ENCODE assay signal across 27 mouse cellular contexts in the genomic region with DNA sequence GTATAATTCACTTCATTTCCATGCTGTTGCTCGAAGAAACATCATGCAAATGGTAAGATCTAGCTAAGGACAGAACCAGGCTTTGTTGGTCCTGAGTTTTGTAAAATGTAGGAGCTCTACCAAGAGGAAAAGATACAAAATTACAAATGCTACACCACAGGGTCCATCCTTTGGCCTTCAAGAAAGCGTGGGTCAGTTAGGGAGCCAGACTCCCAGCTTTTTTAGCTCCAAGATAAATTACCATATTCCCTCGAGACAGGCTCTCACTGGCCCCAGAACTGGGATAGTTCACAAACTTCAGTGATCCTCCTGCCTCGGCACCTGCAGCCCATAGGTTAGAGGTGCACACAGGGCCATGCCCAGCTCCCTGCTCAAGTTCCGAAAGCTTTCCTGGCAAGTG. TPM values are rescaled to one million over a fixed set of nuclear protein-coding genes. Genes with fewer than 3 reads are reported as not detected.
DNase-seq lines count a peak whose midpoint lies in the region; ATAC-seq and TF ChIP-seq lines count a peak whose summit lies in the region.
"Had no signal": no experiment of that assay in that cellular context is flagged by ENCODE, and none has a peak within 500 bp of the region (broad histone marks: within the 10 kb centered on the region; RNA-seq: fewer than 3 reads in every experiment).

No protein-coding gene starts in this region.

- H3K4me2 ChIP-seq in kidney, embryonic 14.5 days (replicated peaks; ENCODE audit: low read depth, low read length): no peak overlapping the region

- WGBS in kidney, embryonic 14.5 days: 55% methylated on average over 5 of the region's 5 CpGs
- WGBS in midbrain, embryonic 10.5 days: 76% methylated on average over 5 of the region's 5 CpGs

- no peaks in the 10 kb centered on the region for H3K4me1 ChIP-seq in kidney, embryonic 14.5 days (ENCODE audit: control insufficient read depth, insufficient read depth, low read length)
- no peaks in the 10 kb centered on the region; the same call in 1 of the 2 replicates for H3K4me1 ChIP-seq in testis, adult 2 months (ENCODE audit: control insufficient read depth, insufficient read depth, low read length)
- 0 out of 2 replicates have a peak, but pooled peaks cover 3% of the 10 kb centered on the region for H3K4me1 ChIP-seq in midbrain, embryonic 10.5 days

- H3K27ac ChIP-seq in kidney, embryonic 14.5 days (ENCODE audit: low read depth, low read length): no peak overlapping the region
- H3K27ac ChIP-seq in testis, adult 2 months (ENCODE audit: control insufficient read depth, insufficient read depth, low read depth, low read length): peak overlapping the region; percentile 12
- no peak overlapping the region for H3K27ac ChIP-seq in midbrain, embryonic 10.5 days (replicated peaks)

- H3K36me3 ChIP-seq in kidney, embryonic 14.5 days (ENCODE audit: control insufficient read depth, insufficient read depth, low read length): no peaks in the 10 kb centered on the region
- no peaks in the 10 kb centered on the region for H3K36me3 ChIP-seq in testis, adult 2 months (ENCODE audit: control insufficient read depth, insufficient read depth, low read length)
- H3K36me3 ChIP-seq in midbrain, embryonic 10.5 days: no peaks in the 10 kb centered on the region
- H3K36me3 ChIP-seq: G1E had no signal

- peaks cover 4% of the 10 kb centered on the region; the same call in 1 of the 2 replicates for H3K9me3 ChIP-seq in kidney, embryonic 14.5 days (ENCODE audit: control insufficient read depth, low read length)
- H3K9me3 ChIP-seq in midbrain, embryonic 10.5 days (replicated peaks): no peaks in the 10 kb centered on the region
- H3K9me3 ChIP-seq: G1E had no signal

- no peak overlapping the region for H3K9ac ChIP-seq in kidney, embryonic 14.5 days (ENCODE audit: low read depth, low read length)

- intact Hi-C loops in heart, postnatal 25 days (cut with DNase I): no loop called here

- ATAC-seq in kidney, embryonic 14.5 days (ENCODE audit: low FRiP score, low TSS enrichment): peak; percentile 28; the same call in 1 of the 2 replicates
- ATAC-seq: activated CD4-positive, CD25-positive, alpha-beta regulatory T cell, adult 4 months; CD4-positive, CD25-positive, alpha-beta regulatory T cell, adult 4 months; Patski had no signal

- H3K27me3 ChIP-seq in kidney, embryonic 14.5 days (ENCODE audit: control insufficient read depth, insufficient read depth, low read length): no peaks in the 10 kb centered on the region
- H3K27me3 ChIP-seq in testis, adult 2 months (ENCODE audit: control insufficient read depth, insufficient read depth, low read length): no peaks in the 10 kb centered on the region
- no peaks in the 10 kb centered on the region for H3K27me3 ChIP-seq in midbrain, embryonic 10.5 days (ENCODE audit: low read depth, poor library complexity, severe bottlenecking)
- H3K27me3 ChIP-seq: CH12.LX, Patski had no signal

- peak; percentile 70 for DNase-seq in heart, adult 11 months
- no peak for DNase-seq in heart, postnatal 25 days (ENCODE audit: low spot score)
- no peak for DNase-seq in kidney, adult 8-10 months
- no peak for DNase-seq in testis, postnatal 10 days (ENCODE audit: low spot score)
- DNase-seq in testis, postnatal 14 days (ENCODE audit: low spot score): peak; percentile 63
- DNase-seq in midbrain, embryonic 10.5 days (ENCODE audit: low spot score): no peak
- DNase-seq: adrenal gland, adult 2 months; adrenal gland, adult 8-10 months; adrenal gland, postnatal 10 days; adrenal gland, postnatal 14 days; adrenal gland, postnatal 25 days; adrenal gland, postnatal 36 days; B cell, adult 2 months; cerebellum, adult 11 months; cerebellum, adult 11-12 months had no signal

- TF ChIP-seq CTCF in testis, adult 2 months (IDR thresholded peaks at IDR 0.05; ENCODE audit: control insufficient read depth, insufficient read depth, insufficient replicate concordance, low read depth, low read length): no peak

- H3K4me3 ChIP-seq in kidney, embryonic 14.5 days (ENCODE audit: low read length): no peak overlapping the region
- no peak overlapping the region for H3K4me3 ChIP-seq in testis, adult 2 months (ENCODE audit: control insufficient read depth, low read depth, low read length)
- no peak overlapping the region for H3K4me3 ChIP-seq in midbrain, embryonic 10.5 days

- TF ChIP-seq POLR2A in testis, adult 2 months (IDR thresholded peaks at IDR 0.05; ENCODE audit: control insufficient read depth, low read depth, low read length): no peak

RNA-seq across cellular contexts. Expression of gene Oxa1l, which starts 36.1 kb away (rescaled TPM):
- total RNA-seq in heart, postnatal 25 days (2021): 100 to 1,000 TPM; 103 to 111 TPM
- 63.1 and 69.7 TPM in 2 replicates for polyA plus RNA-seq in kidney, embryonic 14.5 days (2014; fragmentation: Nextera tagmentation; extraction: Ambion mirVana)
- polyA plus RNA-seq in testis, adult 2 months (2012; rRNA removed): 28.0 and 28.6 TPM in 2 replicates
- 48.0 and 54.1 TPM in 2 replicates for polyA plus RNA-seq in midbrain, embryonic 10.5 days (2016; fragmentation: Nextera tagmentation; extraction: Ambion mirVana)

RNA-seq across cellular contexts. Expression of gene Olfr49, which starts 39.7 kb away (rescaled TPM):
- total RNA-seq in heart, postnatal 25 days (2021): not detected
- not detected in 2 replicates for polyA plus RNA-seq in kidney, embryonic 14.5 days (2014; fragmentation: Nextera tagmentation; extraction: Ambion mirVana)
- polyA plus RNA-seq in testis, adult 2 months (2012; rRNA removed): not detected in 2 replicates
- polyA plus RNA-seq in midbrain, embryonic 10.5 days (2016; fragmentation: Nextera tagmentation; extraction: Ambion mirVana): not detected in 2 replicates
- total RNA-seq: adrenal gland, adult 2 months; adrenal gland, postnatal 10 days; adrenal gland, postnatal 14 days; adrenal gland, postnatal 25 days; adrenal gland, postnatal 36 days; adrenal gland, postnatal 4 days; CH12.LX; ES-E14; MEL had no signal
- polyA plus RNA-seq: adrenal gland, adult 2 months; brain, embryonic 14.5 days; C2C12; G1E had no signal

Comparison
In these comparisons a context has a peak if more than half of its experiments do, and no peak if none do; other contexts are left out.
1. DNase-seq: peak in heart, adult 11 months (single experiment) and testis, postnatal 14 days (single experiment); none in heart, postnatal 25 days (single experiment), kidney, adult 8-10 months (0 of 2), testis, postnatal 10 days (single experiment) and midbrain, embryonic 10.5 days (single experiment).